Mouse (Mus musculus) hindbrain, postnatal 0 days (tissue): ENCODE data around the gene Gimap4. TPM values are rescaled to one million over a fixed set of nuclear protein-coding genes. Genes with fewer than 3 reads are reported as not detected.

Experiments
- ATAC-seq: fragments of 200-750 bp; cut with Nextera tagmentation; 2 replicates; pipeline ENCODE4 v1.8.0; 2017; ENCODE audit warnings: mild to moderate bottlenecking, moderate TSS enrichment, moderate library complexity
- DNase-seq: peaks from one replicate; pipeline ENCODE4 v3.0.0-alpha.2; 2015; ENCODE audit warnings: low spot score
- H3K27ac ChIP-seq: fragments of 300-500 bp; sonication (generic); 2 replicates; pipeline ENCODE4 v1.5.1; 2014; ENCODE audit warnings: mild to moderate bottlenecking
- H3K27me3 ChIP-seq: fragments of 300-500 bp; sonication (generic); 2 replicates; pipeline ENCODE4 v1.6.1; 2014; ENCODE audit warnings: low read length, mixed read lengths; ENCODE audit not compliant: insufficient read depth
- H3K36me3 ChIP-seq: fragments of 300-500 bp; sonication (generic); 2 replicates; pipeline ENCODE4 v1.6.1; 2014; ENCODE audit warnings: low read length, mixed read lengths; ENCODE audit not compliant: insufficient read depth
- H3K4me1 ChIP-seq: fragments of 300-500 bp; sonication (generic); 2 replicates; pipeline ENCODE4 v1.6.1; 2014; ENCODE audit warnings: antibody characterized with exemption, low read length, mixed read lengths; ENCODE audit not compliant: insufficient read depth
- H3K4me2 ChIP-seq: fragments of 300-500 bp; sonication (generic); 2 replicates; pipeline ENCODE4 v1.6.1; 2014; ENCODE audit warnings: low read depth, mild to moderate bottlenecking, low read length, moderate library complexity, mixed read lengths
- H3K4me3 ChIP-seq: fragments of 300-500 bp; sonication (generic); 2 replicates; pipeline ENCODE4 v1.5.1; 2014; ENCODE audit warnings: low read length
- H3K9ac ChIP-seq: fragments of 300-500 bp; sonication (generic); replicated peaks from 2 replicates; pipeline ENCODE4 v1.6.1; 2014; ENCODE audit warnings: mild to moderate bottlenecking, low read length, moderate library complexity, mixed read lengths
- H3K9me3 ChIP-seq: fragments of 300-500 bp; sonication (generic); 2 replicates; pipeline ENCODE4 v1.6.1; 2016; ENCODE audit warnings: low read length, mixed read lengths
- CTCF ChIP-seq: IDR thresholded peaks from 2 replicates; pipeline ENCODE4 v1.5.1; 2016; ENCODE audit warnings: antibody characterized with exemption, control low read depth, low read depth
- WGBS: fragments of 180-500 bp; shearing (Covaris S2); extraction: QIAGEN DNeasy Blood & Tissue Kit; methylation state at CpG from one replicate; pipeline ENCODE4 v1.1.7; 2014; 5-methylcytosine and 5-hydroxymethylcytosine counted together
- polyA plus RNA-seq: library from polyadenylated mRNA; unstranded; fragments of >200 nt; fragmentation: Nextera tagmentation; extraction: Ambion mirVana; gene quantifications from 2 replicates; pipeline ENCODE4 v1.2.1, GENCODE M21; 2015
- total RNA-seq: library from RNA; depleted of rRNA; stranded (reverse); fragments of >200 nt; gene quantifications from 2 replicates; pipeline ENCODE4 v1.2.3, GENCODE M21; 2014

Gimap4 gene
- total and polyA plus RNA-seq, 2 experiments from 2014 or later, result 0.56 to 0.78 TPM

DNA sequence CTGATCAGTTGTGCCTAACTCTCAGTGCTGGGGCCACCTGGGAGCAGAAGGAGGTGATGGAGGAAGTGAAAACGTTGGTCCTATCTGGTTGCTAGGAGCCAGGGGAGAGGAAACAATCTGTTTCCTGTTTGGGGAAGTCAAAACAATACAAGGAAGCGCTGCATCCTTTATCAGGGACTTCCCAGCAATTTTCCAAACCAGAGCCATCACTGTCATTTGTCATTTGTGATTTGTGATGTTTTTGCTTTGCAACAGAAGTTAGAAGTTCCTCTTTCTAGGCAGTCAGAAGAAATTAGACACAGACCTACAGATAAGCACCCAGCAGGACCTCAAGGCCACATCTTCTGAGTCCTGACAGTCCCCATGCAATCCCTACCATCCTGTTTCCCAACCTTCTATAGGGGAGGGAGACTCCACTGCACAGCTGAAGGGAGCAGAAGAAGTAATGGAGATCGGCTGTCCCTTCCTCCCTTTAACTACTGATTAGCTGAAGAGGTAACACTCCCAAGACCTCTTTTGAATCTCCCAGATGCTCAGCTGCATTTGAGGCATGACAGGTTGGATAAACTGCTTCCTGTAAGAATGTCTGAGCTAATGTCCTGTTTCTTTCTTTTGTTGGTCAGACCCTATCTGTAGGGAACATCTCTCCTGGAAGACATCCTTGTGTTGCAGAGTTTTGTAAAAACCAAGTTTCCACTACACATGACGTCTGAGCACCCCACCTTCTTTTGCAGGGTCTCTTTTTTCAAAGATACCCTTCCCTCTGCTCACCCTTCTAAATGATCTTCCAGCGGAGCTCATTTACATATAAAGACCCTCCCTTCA is 16.1 kb downstream of the Gimap4 start:
- TF ChIP-seq CTCF, result no peak
- WGBS, result 58% methylated on average over 5 of the region's 5 CpGs
- Histone ChIP-seq H3K9me3 (no peaks in the 10 kb centered on the region), H3K27ac (no peak overlapping the region), H3K4me1 (no peaks in the 10 kb centered on the region), H3K27me3 (no peaks in the 10 kb centered on the region), H3K4me2 (no peak overlapping the region), H3K9ac (no peak overlapping the region), H3K4me3 (no peak overlapping the region), H3K36me3 (no peaks in the 10 kb centered on the region)
- no peak for ATAC-seq
- no peak for DNase-seq

DNA sequence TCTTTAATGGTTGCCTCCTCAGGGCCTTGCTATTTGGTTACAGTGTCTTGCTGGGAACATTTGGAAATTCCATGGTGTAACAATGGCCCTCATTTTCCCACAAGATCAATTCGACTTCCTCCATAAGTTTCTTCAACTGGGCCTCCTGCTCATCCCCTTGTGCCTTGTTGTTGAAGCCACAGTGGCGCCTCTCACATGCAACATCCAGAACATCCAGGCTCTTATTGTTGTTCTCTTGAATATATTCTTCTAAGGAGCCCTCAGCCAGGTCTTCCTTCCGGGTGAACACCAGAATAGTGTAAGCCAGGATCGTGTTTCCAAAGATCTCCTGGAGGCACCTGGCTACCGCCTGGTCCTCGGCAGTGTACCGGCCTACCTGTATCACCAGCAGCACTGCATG is 17.8 kb downstream of the Gimap4 start:
- no peak for TF ChIP-seq CTCF
- no peaks in the 10 kb centered on the region for H3K4me1 ChIP-seq
- no peaks in the 10 kb centered on the region for H3K9me3 ChIP-seq
- ATAC-seq (no peak), DNase-seq (no peak)
- H3K36me3 ChIP-seq, result no peaks in the 10 kb centered on the region
- H3K9ac ChIP-seq, result no peak overlapping the region
- no peak overlapping the region for H3K4me2 ChIP-seq
- 90% methylated on average over 7 of the region's 7 CpGs for WGBS
- H3K27ac ChIP-seq, result no peak overlapping the region
- no peak overlapping the region for H3K4me3 ChIP-seq
- H3K27me3 ChIP-seq, result no peaks in the 10 kb centered on the region

DNA sequence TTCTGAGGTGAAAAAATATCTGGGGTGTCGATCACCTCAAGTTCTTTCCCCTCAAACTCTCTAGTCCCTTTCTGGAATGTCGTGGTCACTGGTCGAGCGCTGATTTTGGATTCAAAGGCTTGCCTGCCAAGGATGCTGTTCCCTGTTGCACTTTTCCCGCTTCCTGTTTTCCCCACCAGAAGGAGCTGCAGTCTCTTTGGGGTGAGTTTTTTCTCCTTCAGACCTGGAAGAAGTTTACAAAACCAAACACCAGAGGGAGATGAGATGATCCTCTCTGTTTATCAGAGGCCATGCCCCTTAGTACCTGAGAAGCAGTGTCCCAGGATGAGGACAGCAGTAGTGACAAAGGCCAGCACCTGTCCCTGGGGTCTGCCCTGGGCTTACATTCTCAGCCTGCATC is 18.3 kb downstream of the Gimap4 start:
- Histone ChIP-seq H3K4me2 (no peak overlapping the region), H3K27me3 (no peaks in the 10 kb centered on the region), H3K9me3 (no peaks in the 10 kb centered on the region), H3K36me3 (no peaks in the 10 kb centered on the region), H3K4me3 (no peak overlapping the region), H3K4me1 (no peaks in the 10 kb centered on the region), H3K27ac (no peak overlapping the region), H3K9ac (no peak overlapping the region)
- WGBS, result 77% methylated on average over 5 of the region's 5 CpGs
- no peak for ATAC-seq
- TF ChIP-seq CTCF, result 0 out of 2 replicates have a peak, but pooled peaks have one; percentile 8
- DNase-seq, result no peak

DNA sequence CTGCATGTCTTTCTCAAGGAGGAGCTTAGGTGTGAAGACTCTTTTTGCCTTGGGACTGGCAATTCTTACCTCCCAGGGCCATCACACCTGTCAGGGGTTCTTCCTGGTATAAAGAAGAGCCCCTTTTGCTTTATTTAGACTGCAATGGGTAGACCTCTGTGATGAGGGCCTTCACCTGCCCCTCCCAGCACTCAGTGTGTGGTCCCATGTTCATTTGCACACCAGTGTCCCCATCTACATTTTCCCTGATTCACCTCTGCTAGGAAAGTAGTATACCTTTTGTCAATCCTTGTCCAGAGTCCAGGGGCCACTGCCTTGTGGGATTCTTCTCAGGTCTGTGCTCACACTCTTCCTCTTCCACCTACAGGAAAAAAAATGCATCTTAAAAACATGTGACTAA is 19.8 kb downstream of the Gimap4 start:
- H3K27ac ChIP-seq, result no peak overlapping the region
- no peak for ATAC-seq
- no peak overlapping the region for H3K9ac ChIP-seq
- H3K4me1 ChIP-seq, result no peaks in the 10 kb centered on the region
- TF ChIP-seq CTCF, result no peak
- no peaks in the 10 kb centered on the region for H3K9me3 ChIP-seq
- no peaks in the 10 kb centered on the region for H3K27me3 ChIP-seq
- no peak for DNase-seq
- no peak overlapping the region for H3K4me2 ChIP-seq
- no peak overlapping the region for H3K4me3 ChIP-seq
- H3K36me3 ChIP-seq, result no peaks in the 10 kb centered on the region

DNA sequence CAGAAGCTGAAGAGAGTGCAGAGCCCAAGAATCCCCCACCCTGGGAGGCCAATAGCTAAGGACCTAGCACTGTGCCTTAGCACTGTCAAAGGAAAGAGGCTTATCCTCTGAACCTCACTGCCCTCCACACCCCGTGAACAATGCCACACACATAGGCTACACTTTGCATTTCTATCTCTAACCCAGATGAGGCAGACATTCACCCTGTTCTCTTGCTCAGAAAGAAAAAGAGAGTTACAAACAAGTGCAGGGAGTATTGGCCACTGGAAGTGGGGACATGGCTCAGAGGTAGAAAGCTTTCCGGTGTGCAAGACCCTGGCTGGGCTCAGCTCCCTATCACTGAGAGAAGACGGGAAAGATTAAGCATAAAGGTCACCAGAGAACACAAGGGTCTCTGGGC is 21.8 kb downstream of the Gimap4 start:
- DNase-seq, result no peak
- H3K4me2 ChIP-seq, result no peak overlapping the region
- no peaks in the 10 kb centered on the region for H3K36me3 ChIP-seq
- H3K4me1 ChIP-seq, result no peaks in the 10 kb centered on the region
- no peaks in the 10 kb centered on the region for H3K9me3 ChIP-seq
- no peak overlapping the region for H3K4me3 ChIP-seq
- no peaks in the 10 kb centered on the region for H3K27me3 ChIP-seq
- H3K27ac ChIP-seq, result no peak overlapping the region
- no peak for TF ChIP-seq CTCF
- H3K9ac ChIP-seq, result no peak overlapping the region
- WGBS, result 51% methylated on average over 3 of the region's 3 CpGs
- ATAC-seq, result no peak

DNA sequence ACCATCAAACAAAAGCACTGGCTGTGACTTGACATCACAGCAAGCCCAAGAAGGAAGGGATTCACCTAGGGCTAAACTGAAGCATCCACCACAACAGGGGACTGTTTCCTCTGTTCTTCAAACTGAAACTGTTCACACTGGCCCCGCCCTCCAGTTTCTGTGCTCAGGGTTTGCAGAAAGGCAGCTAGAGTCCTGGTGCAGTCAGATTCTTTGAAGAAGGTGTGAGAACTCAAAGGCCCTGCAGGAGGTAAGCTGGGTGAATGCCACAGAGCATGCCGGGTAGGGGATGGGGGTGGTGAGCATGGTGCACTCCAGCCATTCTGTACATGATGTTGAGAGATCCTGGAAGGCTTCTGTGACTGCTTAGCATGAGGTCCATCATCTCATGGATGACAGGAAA is 34.1 kb downstream of the Gimap4 start, which contains the start of the genes Gm28053 and Gimap7:
TSS of gene Gm28053 (plus strand) at position 153 of the 400 bp plus-strand sequence.
TSS of gene Gimap7 (plus strand) at position 167 of the 400 bp plus-strand sequence.
- Histone ChIP-seq H3K4me2 (no peak within 1 kb of the TSS), H3K4me1 (no peaks in the 10 kb centered on the region), H3K36me3 (no peaks in the 10 kb centered on the region), H3K9ac (no peak within 1 kb of the TSS), H3K4me3 (no peak within 1 kb of the TSS), H3K27ac (no peak within 1 kb of the TSS), H3K9me3 (no peaks in the 10 kb centered on the region), H3K27me3 (no peaks in the 10 kb centered on the region)
- TF ChIP-seq CTCF, result no peak
- ATAC-seq (no peak), DNase-seq (no peak)
- 57% methylated on average over 2 of the region's 2 CpGs for WGBS

DNA sequence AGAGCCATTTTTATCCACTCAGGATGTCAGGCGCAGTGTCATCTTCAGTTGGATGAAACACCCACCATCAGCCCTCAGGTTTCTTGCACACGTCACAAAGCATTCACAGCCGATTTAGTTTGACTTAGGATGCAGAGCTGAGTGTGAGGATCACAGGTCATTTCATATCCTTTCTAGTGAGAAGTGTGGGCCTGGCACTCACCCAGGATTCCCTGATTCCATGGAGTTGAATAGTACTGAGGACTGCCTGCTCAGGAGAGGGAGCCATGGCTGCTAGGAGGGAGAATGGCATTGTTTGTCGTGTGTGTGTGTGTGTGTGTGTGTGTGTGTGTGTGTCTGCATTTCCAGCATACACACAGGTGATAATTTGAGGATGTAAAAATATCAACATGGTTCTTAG is 36.0 kb downstream of the Gimap4 start:
- ATAC-seq (no peak), DNase-seq (no peak)
- H3K27ac ChIP-seq, result no peak overlapping the region
- no peak for TF ChIP-seq CTCF
- no peaks in the 10 kb centered on the region for H3K27me3 ChIP-seq
- H3K4me3 ChIP-seq, result no peak overlapping the region
- no peaks in the 10 kb centered on the region for H3K9me3 ChIP-seq
- H3K4me1 ChIP-seq, result no peaks in the 10 kb centered on the region; the same call in 1 of the 2 replicates
- no peak overlapping the region for H3K4me2 ChIP-seq
- WGBS, result 74% methylated on average over 4 of the region's 4 CpGs
- no peaks in the 10 kb centered on the region for H3K36me3 ChIP-seq
- H3K9ac ChIP-seq, result no peak overlapping the region
